ENCODE assay signal across 29 mouse cellular contexts in genomic region chr13:84809605-84810004, GRCm38 (mm10).
"Had no signal": no experiment of that assay in that cellular context is flagged by ENCODE, and none has a peak within 500 bp of the region (broad histone marks: within the 10 kb centered on the region; RNA-seq: fewer than 3 reads in every experiment).

No protein-coding gene starts in this region.

- H3K4me2 ChIP-seq: embryonic facial prominence, embryonic 12.5 days; embryonic facial prominence, embryonic 13.5 days; embryonic facial prominence, embryonic 15.5 days; forebrain, embryonic 12.5 days; forebrain, embryonic 13.5 days; forebrain, embryonic 15.5 days had no signal

- H3K27me3 ChIP-seq: embryonic facial prominence, embryonic 12.5 days; embryonic facial prominence, embryonic 13.5 days; embryonic facial prominence, embryonic 15.5 days; forebrain, embryonic 12.5 days; forebrain, embryonic 13.5 days; forebrain, embryonic 15.5 days had no signal

- DNase-seq: cerebellum, adult 2 months; cerebellum, adult 8-10 months; cerebellum, adult 9-10 months; cerebellum, adult 9-11 months; cerebellum, postnatal 10 days; cerebellum, postnatal 14 days; cerebellum, postnatal 25 days; cerebellum, postnatal 36 days; embryo, embryonic 11 days; forebrain, postnatal 0 days; gastrocnemius, adult 2 months; gastrocnemius, postnatal 10 days; gastrocnemius, postnatal 14 days; gastrocnemius, postnatal 25 days; gastrocnemius, postnatal 36 days; heart, adult 11 months; heart, adult 18-20 months; heart, adult 2 months had no signal

- H3K4me1 ChIP-seq: embryonic facial prominence, embryonic 10.5 days; embryonic facial prominence, embryonic 12.5 days; embryonic facial prominence, embryonic 13.5 days; embryonic facial prominence, embryonic 15.5 days had no signal

- H3K9ac ChIP-seq: embryonic facial prominence, embryonic 12.5 days; embryonic facial prominence, embryonic 13.5 days; embryonic facial prominence, embryonic 15.5 days; forebrain, embryonic 12.5 days; forebrain, embryonic 13.5 days; forebrain, embryonic 15.5 days; forebrain, postnatal 0 days had no signal

- ATAC-seq: forebrain, embryonic 13.5 days; forebrain, embryonic 14.5 days; forebrain, embryonic 15.5 days; forebrain, embryonic 16.5 days; forebrain, postnatal 0 days had no signal

- H3K4me3 ChIP-seq: embryonic facial prominence, embryonic 10.5 days; embryonic facial prominence, embryonic 12.5 days; embryonic facial prominence, embryonic 13.5 days; embryonic facial prominence, embryonic 15.5 days; erythroblast, embryonic 14.5 days; forebrain, embryonic 10.5 days; forebrain, embryonic 12.5 days; forebrain, embryonic 13.5 days; forebrain, embryonic 15.5 days; gastrocnemius, adult 2 months; heart, adult 2 months had no signal

- H3K27ac ChIP-seq: embryonic facial prominence, embryonic 10.5 days; embryonic facial prominence, embryonic 12.5 days; embryonic facial prominence, embryonic 13.5 days; embryonic facial prominence, embryonic 15.5 days; forebrain, embryonic 10.5 days; forebrain, embryonic 12.5 days; forebrain, embryonic 13.5 days; forebrain, embryonic 15.5 days; gastrocnemius, adult 2 months; heart, adult 2 months had no signal

- H3K36me3 ChIP-seq: embryonic facial prominence, embryonic 10.5 days; embryonic facial prominence, embryonic 12.5 days; embryonic facial prominence, embryonic 13.5 days; embryonic facial prominence, embryonic 15.5 days; forebrain, embryonic 10.5 days; forebrain, embryonic 12.5 days; forebrain, embryonic 15.5 days had no signal

- H3K9me3 ChIP-seq: embryonic facial prominence, embryonic 10.5 days; embryonic facial prominence, embryonic 12.5 days; embryonic facial prominence, embryonic 13.5 days; embryonic facial prominence, embryonic 15.5 days; forebrain, embryonic 10.5 days; forebrain, embryonic 12.5 days; forebrain, embryonic 13.5 days; forebrain, embryonic 15.5 days had no signal
